Mouse (Mus musculus): ENCODE measurements around the gene Actg1. TPM values are rescaled to one million over a fixed set of nuclear protein-coding genes. Genes with fewer than 3 reads are reported as not detected.

Actg1 gene
- polyA plus RNA-seq, 1 experiment from 2014 or later: 545 TPM

DNA sequence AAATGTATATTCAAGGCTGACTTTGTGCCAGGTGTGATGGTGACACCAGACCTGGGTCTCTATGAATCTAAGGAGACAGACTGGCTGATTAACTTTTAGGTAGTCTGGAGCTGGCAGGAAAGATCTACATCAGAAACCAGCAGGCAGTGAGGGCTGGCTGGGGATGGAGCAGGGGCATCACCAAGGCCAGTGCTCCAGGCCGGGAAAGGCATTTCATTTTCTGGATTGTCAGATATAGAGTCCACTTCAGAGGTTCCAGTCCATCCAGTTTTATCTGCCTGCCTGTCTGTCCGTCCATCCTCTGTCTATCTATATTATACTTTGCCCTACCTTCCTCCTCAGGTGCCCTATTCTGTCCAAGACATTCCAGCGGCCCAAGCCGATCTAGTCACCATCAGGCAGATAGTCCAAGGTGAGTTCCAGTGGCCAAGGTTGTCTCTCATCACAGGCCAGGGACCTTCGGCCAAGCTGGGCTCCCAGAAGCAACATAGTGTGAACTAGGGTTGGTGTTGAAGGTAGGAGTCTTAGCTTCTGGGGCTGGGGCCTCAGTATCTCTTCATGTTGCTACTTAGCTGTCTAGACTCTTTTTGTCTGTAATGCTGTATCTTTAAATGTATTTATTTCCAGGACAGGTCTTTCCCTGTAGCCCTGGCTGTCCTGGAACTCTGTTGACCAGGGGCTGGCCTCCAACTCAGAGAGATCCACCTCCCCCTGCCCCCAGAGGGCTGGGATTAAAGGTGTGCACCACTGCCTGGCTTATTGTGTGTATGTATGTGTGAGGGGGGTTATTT is 4.6 kb downstream of the Actg1 start:
- no peak overlapping the region for H3K27ac ChIP-seq (ENCODE audit: low read length)
- no peaks in the 10 kb centered on the region for H3K27me3 ChIP-seq (ENCODE audit: control insufficient read depth, insufficient read depth, low read depth, low read length)
- no peak overlapping the region for H3K4me2 ChIP-seq (ENCODE audit: low read depth, low read length)
- H3K9ac ChIP-seq (ENCODE audit: low read depth, low read length): no peak overlapping the region
- H3K4me3 ChIP-seq (ENCODE audit: low read depth, low read length): no peak overlapping the region
- no peak for ATAC-seq (ENCODE audit: low read depth)
- peaks cover 5% of the 10 kb centered on the region for H3K36me3 ChIP-seq (ENCODE audit: control insufficient read depth, insufficient read depth)
- peaks cover 9% of the 10 kb centered on the region for H3K4me1 ChIP-seq (ENCODE audit: control insufficient read depth, low read depth, low read length)
- H3K9me3 ChIP-seq (replicated peaks; ENCODE audit: control insufficient read depth, low read length): no peaks in the 10 kb centered on the region
- 54% methylated on average over 5 of the region's 5 CpGs for WGBS (ENCODE audit: insufficient replicate concordance)

- H3K27ac ChIP-seq (ENCODE audit: low read length): no peak overlapping the region
- no peaks in the 10 kb centered on the region for H3K9me3 ChIP-seq (replicated peaks; ENCODE audit: control insufficient read depth, low read length)
- H3K4me1 ChIP-seq (ENCODE audit: control insufficient read depth, low read depth, low read length): peaks cover 8% of the 10 kb centered on the region
- H3K4me3 ChIP-seq (ENCODE audit: low read depth, low read length): no peak overlapping the region
- no peak overlapping the region for H3K9ac ChIP-seq (ENCODE audit: low read depth, low read length)
- H3K27me3 ChIP-seq (ENCODE audit: control insufficient read depth, insufficient read depth, low read depth, low read length): no peaks in the 10 kb centered on the region
- 75% methylated on average over 5 of the region's 5 CpGs for WGBS (ENCODE audit: insufficient replicate concordance)
- H3K36me3 ChIP-seq (ENCODE audit: control insufficient read depth, insufficient read depth): peaks cover 5% of the 10 kb centered on the region
- ATAC-seq (ENCODE audit: low read depth): no peak
- H3K4me2 ChIP-seq (ENCODE audit: low read depth, low read length): no peak overlapping the region
Observed at GRCm38 (mm10) chr11:120342656-120343160, 5.6 kb downstream of the Actg1 start.

DNA sequence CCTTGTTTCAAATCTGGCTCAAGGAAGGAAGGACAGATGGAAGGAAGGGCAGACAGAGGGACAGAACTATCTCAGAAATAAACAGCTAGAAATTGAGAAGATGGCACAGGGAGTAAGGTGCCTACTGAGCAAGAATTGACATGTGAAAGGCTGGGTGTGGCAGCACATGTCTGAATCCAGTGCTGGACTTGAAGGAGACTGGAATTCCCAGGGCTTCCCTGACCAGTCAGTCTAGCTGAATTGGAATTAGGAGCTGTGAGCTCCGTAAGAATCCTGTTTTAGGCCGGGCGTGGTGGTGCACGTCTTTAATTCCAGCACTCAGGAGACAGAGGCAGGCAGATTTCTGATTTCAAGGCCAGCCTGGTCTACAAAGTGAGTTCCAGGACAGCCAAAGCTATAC is 6.7 kb downstream of the Actg1 start:
- Histone ChIP-seq H3K9ac (ENCODE audit: low read depth, low read length) (no peak overlapping the region), H3K27me3 (ENCODE audit: control insufficient read depth, insufficient read depth, low read depth, low read length) (no peaks in the 10 kb centered on the region), H3K27ac (ENCODE audit: low read length) (no peak overlapping the region), H3K4me3 (ENCODE audit: low read depth, low read length) (no peak overlapping the region), H3K36me3 (ENCODE audit: control insufficient read depth, insufficient read depth) (peaks cover 5% of the 10 kb centered on the region), H3K4me2 (ENCODE audit: low read depth, low read length) (no peak overlapping the region), H3K9me3 (replicated peaks; ENCODE audit: control insufficient read depth, low read length) (no peaks in the 10 kb centered on the region), H3K4me1 (ENCODE audit: control insufficient read depth, low read depth, low read length) (peaks cover 6% of the 10 kb centered on the region)
- no peak for ATAC-seq (ENCODE audit: low read depth)
- WGBS (ENCODE audit: insufficient replicate concordance): 79% methylated on average over 4 of the region's 4 CpGs

GRCm38 (mm10) chr11:120339978-120340513 is 8.3 kb downstream of the Actg1 start:
- Histone ChIP-seq H3K4me2 (ENCODE audit: low read depth, low read length) (peak overlapping the region; percentile 27), H3K36me3 (ENCODE audit: control insufficient read depth, insufficient read depth) (no peaks in the 10 kb centered on the region), H3K27ac (ENCODE audit: low read length) (peak overlapping the region; percentile 79), H3K4me3 (ENCODE audit: low read depth, low read length) (peak overlapping the region; percentile 6; the same call in 1 of the 2 replicates), H3K9ac (ENCODE audit: low read depth, low read length) (no peak overlapping the region), H3K27me3 (ENCODE audit: control insufficient read depth, insufficient read depth, low read depth, low read length) (no peaks in the 10 kb centered on the region), H3K9me3 (replicated peaks; ENCODE audit: control insufficient read depth, low read length) (no peaks in the 10 kb centered on the region), H3K4me1 (ENCODE audit: control insufficient read depth, low read depth, low read length) (peaks cover 6% of the 10 kb centered on the region)
- peak; percentile 77 for ATAC-seq (ENCODE audit: low read depth)
- WGBS (ENCODE audit: insufficient replicate concordance): 32% methylated on average over 10 of the region's 10 CpGs

- no peak overlapping the region for H3K27ac ChIP-seq (ENCODE audit: low read length)
- no peak for ATAC-seq (ENCODE audit: low read depth)
- H3K36me3 ChIP-seq (ENCODE audit: control insufficient read depth, insufficient read depth): no peaks in the 10 kb centered on the region
- WGBS (ENCODE audit: insufficient replicate concordance): 56% methylated on average over 3 of the region's 3 CpGs
- H3K9me3 ChIP-seq (replicated peaks; ENCODE audit: control insufficient read depth, low read length): no peaks in the 10 kb centered on the region
- peaks cover 6% of the 10 kb centered on the region for H3K4me1 ChIP-seq (ENCODE audit: control insufficient read depth, low read depth, low read length)
- no peak overlapping the region for H3K9ac ChIP-seq (ENCODE audit: low read depth, low read length)
- no peak overlapping the region for H3K4me2 ChIP-seq (ENCODE audit: low read depth, low read length)
- no peak overlapping the region for H3K4me3 ChIP-seq (ENCODE audit: low read depth, low read length)
- H3K27me3 ChIP-seq (ENCODE audit: control insufficient read depth, insufficient read depth, low read depth, low read length): no peaks in the 10 kb centered on the region
Observed at GRCm38 (mm10) chr11:120338786-120339185, 9.6 kb downstream of the Actg1 start.

DNA sequence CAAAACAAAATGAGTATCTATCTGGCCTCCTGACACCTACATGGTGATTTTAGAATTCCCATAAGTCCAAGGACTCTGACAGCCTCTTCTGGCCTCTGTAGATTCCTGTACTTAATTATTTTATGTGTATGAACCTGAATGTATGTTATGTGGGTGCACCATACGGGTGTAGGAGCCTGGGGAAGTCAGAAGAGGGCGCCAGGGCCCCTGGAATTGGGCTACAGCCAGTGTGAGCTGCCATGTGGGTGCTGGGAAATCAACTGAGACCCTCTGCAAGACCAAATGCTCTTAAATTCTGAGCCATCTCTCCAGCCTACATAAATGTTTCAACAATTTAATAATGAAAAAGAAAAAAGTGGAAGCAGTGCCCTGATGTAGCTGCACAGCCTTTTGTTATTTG is 10.9 kb downstream of the Actg1 start:
- no peak for ATAC-seq (ENCODE audit: low read depth)
- Histone ChIP-seq H3K9ac (ENCODE audit: low read depth, low read length) (no peak overlapping the region), H3K27me3 (ENCODE audit: control insufficient read depth, insufficient read depth, low read depth, low read length) (no peaks in the 10 kb centered on the region), H3K36me3 (ENCODE audit: control insufficient read depth, insufficient read depth) (no peaks in the 10 kb centered on the region), H3K9me3 (replicated peaks; ENCODE audit: control insufficient read depth, low read length) (no peaks in the 10 kb centered on the region), H3K4me2 (ENCODE audit: low read depth, low read length) (no peak overlapping the region), H3K4me3 (ENCODE audit: low read depth, low read length) (no peak overlapping the region), H3K27ac (ENCODE audit: low read length) (no peak overlapping the region), H3K4me1 (ENCODE audit: control insufficient read depth, low read depth, low read length) (peaks cover 6% of the 10 kb centered on the region)
- WGBS (ENCODE audit: insufficient replicate concordance): 41% methylated on average over 2 of the region's 2 CpGs

GRCm38 (mm10) chr11:120335431-120336021 is 12.8 kb downstream of the Actg1 start:
- no peak for ATAC-seq (ENCODE audit: low read depth)
- 67% methylated on average over 6 of the region's 6 CpGs for WGBS (ENCODE audit: insufficient replicate concordance)
- no peaks in the 10 kb centered on the region for H3K9me3 ChIP-seq (replicated peaks; ENCODE audit: control insufficient read depth, low read length)
- H3K4me1 ChIP-seq (ENCODE audit: control insufficient read depth, low read depth, low read length): peaks cover 6% of the 10 kb centered on the region
- no peak overlapping the region for H3K27ac ChIP-seq (ENCODE audit: low read length)
- no peak overlapping the region for H3K9ac ChIP-seq (ENCODE audit: low read depth, low read length)
- H3K4me3 ChIP-seq (ENCODE audit: low read depth, low read length): no peak overlapping the region
- H3K36me3 ChIP-seq (ENCODE audit: control insufficient read depth, insufficient read depth): no peaks in the 10 kb centered on the region
- no peaks in the 10 kb centered on the region for H3K27me3 ChIP-seq (ENCODE audit: control insufficient read depth, insufficient read depth, low read depth, low read length)
- H3K4me2 ChIP-seq (ENCODE audit: low read depth, low read length): no peak overlapping the region

GRCm38 (mm10) chr11:120320156-120320555 is 28.2 kb downstream of the Actg1 start:
- Histone ChIP-seq H3K9ac (ENCODE audit: low read depth, low read length) (no peak overlapping the region), H3K27me3 (ENCODE audit: control insufficient read depth, insufficient read depth, low read depth, low read length) (no peaks in the 10 kb centered on the region), H3K4me3 (ENCODE audit: low read depth, low read length) (no peak overlapping the region), H3K27ac (ENCODE audit: low read length) (no peak overlapping the region), H3K9me3 (replicated peaks; ENCODE audit: control insufficient read depth, low read length) (no peaks in the 10 kb centered on the region), H3K4me1 (ENCODE audit: control insufficient read depth, low read depth, low read length) (peaks cover 18% of the 10 kb centered on the region), H3K36me3 (ENCODE audit: control insufficient read depth, insufficient read depth) (no peaks in the 10 kb centered on the region), H3K4me2 (ENCODE audit: low read depth, low read length) (no peak overlapping the region)
- 90% methylated on average over 10 of the region's 10 CpGs for WGBS (ENCODE audit: insufficient replicate concordance)
- no peak for ATAC-seq (ENCODE audit: low read depth)

DNA sequence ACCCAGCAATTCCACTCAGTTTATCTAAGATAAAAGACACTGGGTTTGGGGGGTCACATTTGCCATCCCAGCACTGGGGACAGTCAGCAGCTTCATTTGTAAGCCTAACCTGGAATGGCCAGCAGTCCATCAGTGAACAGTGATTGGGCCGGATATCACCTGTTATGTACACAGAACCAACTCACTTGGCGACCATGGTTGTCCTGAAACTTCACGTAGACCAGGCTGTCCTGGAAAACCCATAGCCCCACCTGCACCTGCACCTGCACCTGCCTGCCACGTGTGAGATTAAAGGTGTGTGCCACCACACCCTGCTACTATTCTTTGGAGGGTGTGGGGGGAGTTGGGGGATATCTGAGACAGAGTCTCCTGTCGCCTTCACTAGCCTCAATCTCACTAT is 29.0 kb downstream of the Actg1 start:
- no peak overlapping the region for H3K4me2 ChIP-seq (ENCODE audit: low read depth, low read length)
- no peaks in the 10 kb centered on the region for H3K36me3 ChIP-seq (ENCODE audit: control insufficient read depth, insufficient read depth)
- no peak overlapping the region for H3K9ac ChIP-seq (ENCODE audit: low read depth, low read length)
- peaks cover 20% of the 10 kb centered on the region for H3K4me1 ChIP-seq (ENCODE audit: control insufficient read depth, low read depth, low read length)
- ATAC-seq (ENCODE audit: low read depth): no peak
- no peak overlapping the region for H3K27ac ChIP-seq (ENCODE audit: low read length)
- WGBS (ENCODE audit: insufficient replicate concordance): 62% methylated on average over 5 of the region's 5 CpGs
- no peak overlapping the region for H3K4me3 ChIP-seq (ENCODE audit: low read depth, low read length)
- H3K9me3 ChIP-seq (replicated peaks; ENCODE audit: control insufficient read depth, low read length): no peaks in the 10 kb centered on the region
- no peaks in the 10 kb centered on the region for H3K27me3 ChIP-seq (ENCODE audit: control insufficient read depth, insufficient read depth, low read depth, low read length)
